Mouse (Mus musculus): ENCODE measurements around the gene Gm765.

GRCm38 (mm10) chr6:98223923-98224322 is 118.6 kb downstream of the Gm765 start:
- TF ChIP-seq POLR2A (IDR thresholded peaks at IDR 0.05; ENCODE audit: insufficient read depth, low read depth, low read length) (no peak), CTCF (IDR thresholded peaks at IDR 0.05) (no peak), EP300 (IDR thresholded peaks at IDR 0.05; ENCODE audit: insufficient read depth, low read depth, low read length) (no peak)

All from heart, adult 2 months (tissue).